Mouse (Mus musculus) C2C12 (cell line): ENCODE measurements at regions not wholly inside any gene's neighbourhood (a gene's known extent, or its start where the extent isn't known, plus 50 kb on each side); places are given as distances from the start of the nearest gene placed in this dataset.

Source experiments
- CEBPB ChIP-seq: IDR thresholded peaks from one replicate; pipeline ENCODE4 v1.6.1; 2011; ENCODE audit warnings: low read depth, mild to moderate bottlenecking, control low read depth, moderate library complexity
- CTCF ChIP-seq: IDR thresholded peaks from one replicate; pipeline ENCODE4 v1.5.1; 2011; ENCODE audit not compliant: control insufficient read depth, insufficient read depth, insufficient read length
- FOSL1 ChIP-seq: IDR thresholded peaks from one replicate; pipeline ENCODE4 v1.8.0; 2011; ENCODE audit warnings: mild to moderate bottlenecking, low read length; ENCODE audit not compliant: poor library complexity, insufficient read depth, severe bottlenecking
- MAX ChIP-seq: IDR thresholded peaks from one replicate; pipeline ENCODE4 v1.6.1; 2011; ENCODE audit warnings: mild to moderate bottlenecking, control low read depth
- MYOD1 ChIP-seq: IDR thresholded peaks from one replicate; pipeline ENCODE4 v1.6.1; 2011; ENCODE audit warnings: low read depth; ENCODE audit not compliant: control insufficient read depth, insufficient read length
- MYOG ChIP-seq: IDR thresholded peaks from one replicate; pipeline ENCODE4 v1.6.1; 2011; ENCODE audit not compliant: control insufficient read depth, insufficient read length; ENCODE audit errors: extremely low read depth
- USF1 ChIP-seq: IDR thresholded peaks from one replicate; pipeline ENCODE4 v1.6.1; 2011; ENCODE audit warnings: low read depth, mild to moderate bottlenecking, control low read depth, moderate library complexity

GRCm38 (mm10) chr4:9096274-9096673 is 857.4 kb upstream of the Car8 start:
- TF ChIP-seq CTCF: no peak
- TF ChIP-seq USF1: no peak
- no peak for TF ChIP-seq CEBPB
- no peak for TF ChIP-seq MAX
- no peak for TF ChIP-seq FOSL1
- no peak for TF ChIP-seq MYOD1
- no peak for TF ChIP-seq MYOG
